Mouse (Mus musculus): ENCODE results near the gene Slc5a7. TPM values are rescaled to one million over a fixed set of nuclear protein-coding genes. Genes with fewer than 3 reads are reported as not detected.
A peak's percentile ranks its signal among the peaks of the same experiment; 100 is the strongest.

The Slc5a7 gene
- 1.2 and 1.6 TPM in 2 replicates for polyA plus RNA-seq (2016; fragmentation: Nextera tagmentation; extraction: Ambion mirVana)

GRCm38 (mm10) chr17:54298934-54299333 lies at the start of gene Slc5a7:
TSS of gene Slc5a7 (minus strand) at chr17:54299034.
- Histone ChIP-seq H3K4me2 (peak within 1 kb of the TSS; percentile 99), H3K9ac (peak within 1 kb of the TSS; percentile 70), H3K4me1 (replicated peaks) (no peaks in the 10 kb centered on the region), H3K27ac (ENCODE audit: poor library complexity, severe bottlenecking) (no peak within 1 kb of the TSS), H3K36me3 (no peaks in the 10 kb centered on the region), H3K9me3 (replicated peaks) (no peaks in the 10 kb centered on the region), H3K27me3 (replicated peaks) (0 out of 2 replicates have a peak, but pooled peaks cover 3% of the 10 kb centered on the region), H3K4me3 (peak within 1 kb of the TSS; percentile 55)
- no peak for ATAC-seq (ENCODE audit: insufficient number of reproducible peaks, low FRiP score)
- WGBS: 35% methylated on average over 1 of the region's 1 CpGs

- no peak for ATAC-seq (ENCODE audit: insufficient number of reproducible peaks, low FRiP score)
- Histone ChIP-seq H3K9me3 (replicated peaks) (no peaks in the 10 kb centered on the region), H3K9ac (no peak overlapping the region), H3K4me2 (no peak overlapping the region), H3K36me3 (no peaks in the 10 kb centered on the region), H3K4me3 (no peak overlapping the region), H3K27me3 (replicated peaks) (no peaks in the 10 kb centered on the region), H3K4me1 (replicated peaks) (no peaks in the 10 kb centered on the region), H3K27ac (ENCODE audit: poor library complexity, severe bottlenecking) (no peak overlapping the region)
- WGBS: 73% methylated on average over 8 of the region's 8 CpGs
Measured at GRCm38 (mm10) chr17:54347672-54348071, 48.8 kb upstream of the Slc5a7 start.

- Histone ChIP-seq H3K9ac (no peak overlapping the region), H3K4me1 (replicated peaks) (no peaks in the 10 kb centered on the region)
Measured at GRCm38 (mm10) chr17:54343395-54343794, 44.6 kb upstream of the Slc5a7 start.

GRCm38 (mm10) chr17:54298232-54298924 lies 456 bp downstream of the Slc5a7 start:
- Histone ChIP-seq H3K36me3 (no peaks in the 10 kb centered on the region), H3K4me3 (peak overlapping the region; percentile 55), H3K27me3 (replicated peaks) (0 out of 2 replicates have a peak, but pooled peaks cover 3% of the 10 kb centered on the region), H3K4me2 (peak overlapping the region; percentile 99), H3K4me1 (replicated peaks) (no peaks in the 10 kb centered on the region), H3K9ac (peak overlapping the region; percentile 70), H3K27ac (ENCODE audit: poor library complexity, severe bottlenecking) (no peak overlapping the region), H3K9me3 (replicated peaks) (no peaks in the 10 kb centered on the region)
- peak; percentile 39 for ATAC-seq (ENCODE audit: insufficient number of reproducible peaks, low FRiP score)
- WGBS: 2% methylated on average over 37 of the region's 37 CpGs

More at GRCm38 (mm10) chr17:54343395-54343794, 44.6 kb upstream of the Slc5a7 start:
- no peaks in the 10 kb centered on the region for H3K9me3 ChIP-seq (replicated peaks)
- no peaks in the 10 kb centered on the region for H3K36me3 ChIP-seq
- 19% methylated on average over 4 of the region's 4 CpGs for WGBS
- H3K27me3 ChIP-seq (replicated peaks): no peaks in the 10 kb centered on the region
- ATAC-seq (ENCODE audit: insufficient number of reproducible peaks, low FRiP score): no peak
- H3K27ac ChIP-seq (ENCODE audit: poor library complexity, severe bottlenecking): no peak overlapping the region
- no peak overlapping the region for H3K4me3 ChIP-seq
- no peak overlapping the region for H3K4me2 ChIP-seq

GRCm38 (mm10) chr17:54250783-54251182 lies 48.1 kb downstream of the Slc5a7 start:
- H3K27ac ChIP-seq (ENCODE audit: poor library complexity, severe bottlenecking): no peak overlapping the region
- no peak overlapping the region for H3K4me3 ChIP-seq
- H3K36me3 ChIP-seq: no peaks in the 10 kb centered on the region
- ATAC-seq (ENCODE audit: insufficient number of reproducible peaks, low FRiP score): peak; percentile 48; the same call in 1 of the 2 replicates
- no peak overlapping the region for H3K4me2 ChIP-seq
- no peak overlapping the region for H3K9ac ChIP-seq
- H3K9me3 ChIP-seq (replicated peaks): no peaks in the 10 kb centered on the region
- H3K4me1 ChIP-seq (replicated peaks): no peaks in the 10 kb centered on the region
- H3K27me3 ChIP-seq (replicated peaks): no peaks in the 10 kb centered on the region

- no peak overlapping the region for H3K4me3 ChIP-seq
- no peak for ATAC-seq (ENCODE audit: insufficient number of reproducible peaks, low FRiP score)
Measured at GRCm38 (mm10) chr17:54243650-54244300, 55.1 kb downstream of the Slc5a7 start.

GRCm38 (mm10) chr17:54239435-54239834 lies 59.4 kb downstream of the Slc5a7 start:
- Histone ChIP-seq H3K27me3 (replicated peaks) (no peaks in the 10 kb centered on the region), H3K36me3 (no peaks in the 10 kb centered on the region), H3K9me3 (replicated peaks) (no peaks in the 10 kb centered on the region), H3K4me1 (replicated peaks) (peaks cover 3% of the 10 kb centered on the region; the same call in 1 of the 2 replicates), H3K27ac (ENCODE audit: poor library complexity, severe bottlenecking) (no peak overlapping the region), H3K4me3 (no peak overlapping the region), H3K9ac (no peak overlapping the region), H3K4me2 (no peak overlapping the region)
- ATAC-seq (ENCODE audit: insufficient number of reproducible peaks, low FRiP score): peak; percentile 59; the same call in 1 of the 2 replicates
- 54% methylated on average over 8 of the region's 8 CpGs for WGBS

More at GRCm38 (mm10) chr17:54243650-54244300, 55.1 kb downstream of the Slc5a7 start:
- Histone ChIP-seq H3K36me3 (no peaks in the 10 kb centered on the region), H3K27ac (ENCODE audit: poor library complexity, severe bottlenecking) (no peak overlapping the region), H3K9ac (no peak overlapping the region), H3K27me3 (replicated peaks) (no peaks in the 10 kb centered on the region), H3K4me1 (replicated peaks) (peaks cover 3% of the 10 kb centered on the region; the same call in 1 of the 2 replicates), H3K4me2 (no peak overlapping the region), H3K9me3 (replicated peaks) (no peaks in the 10 kb centered on the region)

Measured in heart, embryonic 12.5 days (tissue).